Mouse (Mus musculus): ENCODE data around the gene Mettl6.

Mettl6 gene

GRCm38 (mm10) chr14:31433126-31433525 is 61.7 kb downstream of the Mettl6 start:
- no peak for DNase-seq (ENCODE audit: low read depth, low spot score)

- no peak for DNase-seq (ENCODE audit: low read depth, low spot score)
Measured at GRCm38 (mm10) chr14:31432424-31432823, 62.4 kb downstream of the Mettl6 start.

GRCm38 (mm10) chr14:31431789-31432330 is 63.0 kb downstream of the Mettl6 start:
- DNase-seq (ENCODE audit: low read depth, low spot score): no peak

- no peak for DNase-seq (ENCODE audit: low read depth, low spot score)
Measured at GRCm38 (mm10) chr14:31429004-31429395, 65.8 kb downstream of the Mettl6 start.

- no peak for DNase-seq (ENCODE audit: low read depth, low spot score)
Measured at GRCm38 (mm10) chr14:31428211-31429003, 66.4 kb downstream of the Mettl6 start.
